Mouse (Mus musculus) ES-Bruce4 (cell line): Measurements from ENCODE around the gene Nrbp1.

Experiments used
- CTCF ChIP-seq: IDR thresholded peaks from one replicate; pipeline ENCODE4 v1.8.1; 2011; ENCODE audit warnings: low read depth, low read length
- POLR2A ChIP-seq: IDR thresholded peaks from one replicate; pipeline ENCODE4 v1.8.1; 2011; ENCODE audit warnings: low read length; ENCODE audit not compliant: insufficient read depth

GRCm38 (mm10) chr5:31251541-31252101, 11.0 kb downstream of the Nrbp1 start, which contains the start of gene Krtcap3:
- TF ChIP-seq CTCF (no peak), POLR2A (no peak)
